Mouse (Mus musculus) stomach, postnatal 0 days (tissue): Measurements from ENCODE around the gene Uhrf1. TPM values are rescaled to one million over a fixed set of nuclear protein-coding genes. Genes with fewer than 3 reads are reported as not detected.
A peak's percentile ranks its signal among the peaks of the same experiment; 100 is the strongest.

Experiments
- ATAC-seq: fragments of 200-750 bp; cut with Nextera tagmentation; 2 replicates; pipeline ENCODE4 v1.8.0; 2017; ENCODE audit not compliant: low FRiP score, low TSS enrichment
- DNase-seq: peaks from one replicate; pipeline ENCODE4 v3.0.0-alpha.2; 2016; ENCODE audit warnings: low spot score
- H3K27ac ChIP-seq: fragments of 300-500 bp; sonication (generic); replicated peaks from 2 replicates; pipeline ENCODE4 v1.5.1; 2014; ENCODE audit warnings: mild to moderate bottlenecking, control low read depth
- H3K27me3 ChIP-seq: fragments of 300-500 bp; sonication (generic); 2 replicates; pipeline ENCODE4 v1.6.1; 2014; ENCODE audit warnings: low read length; ENCODE audit not compliant: control insufficient read depth, insufficient read depth
- H3K36me3 ChIP-seq: fragments of 300-500 bp; sonication (generic); 2 replicates; pipeline ENCODE4 v1.6.1; 2014; ENCODE audit warnings: low read length, mixed read lengths; ENCODE audit not compliant: control insufficient read depth, insufficient read depth
- H3K4me1 ChIP-seq: fragments of 300-500 bp; sonication (generic); replicated peaks from 2 replicates; pipeline ENCODE4 v1.6.1; 2014; ENCODE audit warnings: antibody characterized with exemption; ENCODE audit not compliant: control insufficient read depth, insufficient read depth
- H3K4me2 ChIP-seq: fragments of 300-500 bp; sonication (generic); replicated peaks from 2 replicates; pipeline ENCODE4 v1.6.1; 2014; ENCODE audit warnings: low read depth, mild to moderate bottlenecking, control low read depth, moderate library complexity
- H3K4me3 ChIP-seq: fragments of 300-500 bp; sonication (generic); 2 replicates; pipeline ENCODE4 v1.5.1; 2014; ENCODE audit warnings: low read depth, low read length, control low read depth
- H3K9ac ChIP-seq: fragments of 300-500 bp; sonication (generic); 2 replicates; pipeline ENCODE4 v1.6.1; 2014; ENCODE audit warnings: mild to moderate bottlenecking, low read length, control low read depth, mixed read lengths
- H3K9me3 ChIP-seq: fragments of 300-500 bp; sonication (generic); 2 replicates; pipeline ENCODE4 v1.6.1; 2016; ENCODE audit warnings: low read length; ENCODE audit not compliant: control insufficient read depth
- CTCF ChIP-seq: IDR thresholded peaks from 2 replicates; pipeline ENCODE4 v1.5.1; 2016; ENCODE audit warnings: antibody characterized with exemption, low read depth, mild to moderate bottlenecking, moderate library complexity
- EP300 ChIP-seq: optimal IDR thresholded peaks from 2 replicates; pipeline ENCODE3; 2016; ENCODE audit warnings: antibody characterized with exemption
- WGBS: fragments of 180-500 bp; shearing (Covaris S2); extraction: QIAGEN DNeasy Blood & Tissue Kit; methylation state at CpG from one replicate; pipeline ENCODE4 v1.1.7; 2014; 5-methylcytosine and 5-hydroxymethylcytosine counted together
- polyA plus RNA-seq: library from polyadenylated mRNA; unstranded; fragments of >200 nt; fragmentation: Nextera tagmentation; extraction: Ambion mirVana; gene quantifications from 2 replicates; pipeline ENCODE4 v1.2.1, GENCODE M21; 2015

The Uhrf1 gene
- polyA plus RNA-seq, 1 experiment from 2014 or later = 18.4 TPM

- Histone ChIP-seq H3K4me2 (peak within 1 kb of the TSS; percentile 79), H3K27ac (peak within 1 kb of the TSS; percentile 99), H3K4me1 (peaks cover 14% of the 10 kb centered on the region), H3K4me3 (peak within 1 kb of the TSS; percentile 83), H3K27me3 (no peaks in the 10 kb centered on the region), H3K9me3 (no peaks in the 10 kb centered on the region), H3K9ac (peak within 1 kb of the TSS; percentile 98), H3K36me3 (no peaks in the 10 kb centered on the region)
- ATAC-seq (peak; percentile 99), DNase-seq (peak; percentile 100)
- under 1% methylated on average over 56 of the region's 57 CpGs for whole genome bisulfite sequencing
- TF ChIP-seq EP300 (no peak), CTCF (no peak)
These were observed 22.5 kb downstream of the Uhrf1 start, which contains the start of gene Kdm4b for GRCm38 (mm10) chr17:56325450-56326152. TSS of gene Kdm4b (plus strand) at chr17:56326062.

- Histone ChIP-seq H3K4me2 (peak overlapping the region; percentile 79), H3K4me1 (peaks cover 14% of the 10 kb centered on the region), H3K9ac (peak overlapping the region; percentile 98), H3K4me3 (peak overlapping the region; percentile 83), H3K9me3 (no peaks in the 10 kb centered on the region), H3K27me3 (no peaks in the 10 kb centered on the region), H3K36me3 (no peaks in the 10 kb centered on the region), H3K27ac (peak overlapping the region; percentile 99)
- peak; percentile 31 for ATAC-seq
- TF ChIP-seq CTCF (no peak), EP300 (no peak)
- 2% methylated on average over 40 of the region's 67 CpGs for WGBS
- DNase-seq = peak; percentile 56
These were observed 23.3 kb downstream of the Uhrf1 start for GRCm38 (mm10) chr17:56326153-56327147.

GRCm38 (mm10) chr17:56329267-56329666 is 26.1 kb downstream of the Uhrf1 start:
- H3K27me3 ChIP-seq = no peaks in the 10 kb centered on the region
- ATAC-seq = no peak
- H3K9ac ChIP-seq = no peak overlapping the region
- no peak overlapping the region for H3K27ac ChIP-seq
- DNase-seq = no peak
- H3K9me3 ChIP-seq = no peaks in the 10 kb centered on the region
- H3K4me2 ChIP-seq = no peak overlapping the region
- no peaks in the 10 kb centered on the region for H3K36me3 ChIP-seq
- no peak overlapping the region for H3K4me3 ChIP-seq
- H3K4me1 ChIP-seq = peaks cover 14% of the 10 kb centered on the region
- TF ChIP-seq EP300 (peak; percentile 28), CTCF (no peak)

DNA sequence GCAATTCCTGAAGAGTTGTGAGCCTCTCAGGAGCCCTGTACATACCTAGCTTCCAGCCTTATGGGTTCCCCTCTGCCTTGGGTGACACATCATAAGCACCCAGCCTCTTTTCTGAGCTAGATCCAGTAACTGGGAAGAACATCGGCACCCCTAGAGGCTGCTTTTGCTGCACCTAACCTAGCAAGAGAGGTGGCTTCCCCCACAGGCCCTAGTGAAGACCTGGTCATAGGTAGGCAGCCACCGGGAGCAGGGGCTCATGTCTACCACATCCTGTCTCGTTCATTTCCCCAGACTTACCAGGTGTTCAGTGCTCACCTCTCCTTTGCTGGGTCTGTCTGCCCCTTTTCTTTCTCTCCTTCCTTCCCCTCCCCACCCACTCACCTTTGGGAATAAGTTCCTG is 27.2 kb downstream of the Uhrf1 start:
- H3K4me1 ChIP-seq = peaks cover 14% of the 10 kb centered on the region
- H3K36me3 ChIP-seq = no peaks in the 10 kb centered on the region
- 0 out of 2 replicates have a peak overlapping the region, but pooled peaks have one; percentile 13 for H3K9ac ChIP-seq
- TF ChIP-seq EP300 (no peak), CTCF (peak; percentile 40)
- H3K27me3 ChIP-seq = no peaks in the 10 kb centered on the region
- ATAC-seq (no peak), DNase-seq (no peak)
- H3K27ac ChIP-seq = no peak overlapping the region
- 58% methylated on average over 3 of the region's 3 CpGs for WGBS
- no peaks in the 10 kb centered on the region for H3K9me3 ChIP-seq
- H3K4me2 ChIP-seq = no peak overlapping the region
- H3K4me3 ChIP-seq = no peak overlapping the region

GRCm38 (mm10) chr17:56331256-56331655 is 28.1 kb downstream of the Uhrf1 start:
- Histone ChIP-seq H3K4me2 (no peak overlapping the region), H3K27ac (no peak overlapping the region), H3K36me3 (no peaks in the 10 kb centered on the region), H3K9me3 (no peaks in the 10 kb centered on the region), H3K9ac (peak overlapping the region; percentile 27; the same call in 1 of the 2 replicates), H3K27me3 (no peaks in the 10 kb centered on the region), H3K4me1 (peaks cover 14% of the 10 kb centered on the region), H3K4me3 (no peak overlapping the region)
- DNase-seq (no peak), ATAC-seq (no peak)
- no peak for TF ChIP-seq EP300
- no peak for TF ChIP-seq CTCF
